Mouse (Mus musculus) lung, embryonic 15.5 days (tissue): ENCODE data around the gene 1190002N15Rik. TPM values are rescaled to one million over a fixed set of nuclear protein-coding genes. Genes with fewer than 3 reads are reported as not detected.

ENCODE experiments used
- ATAC-seq: fragments of 200-750 bp; cut with Nextera tagmentation; 2 replicates; pipeline ENCODE4 v1.8.0; 2017; ENCODE audit warnings: moderate number of reproducible peaks, borderline replicate concordance; ENCODE audit not compliant: low FRiP score, low TSS enrichment; ENCODE audit errors: extremely low read depth
- H3K27ac ChIP-seq: fragments of 300-500 bp; sonication (generic); 2 replicates; pipeline ENCODE4 v1.5.1; 2015; ENCODE audit warnings: moderate library complexity, mild to moderate bottlenecking, inconsistent platforms
- H3K27me3 ChIP-seq: fragments of 300-500 bp; sonication (generic); 2 replicates; pipeline ENCODE4 v1.6.1; 2015; ENCODE audit warnings: inconsistent platforms
- H3K36me3 ChIP-seq: fragments of 300-500 bp; sonication (generic); 2 replicates; pipeline ENCODE4 v1.6.1; 2015; ENCODE audit warnings: inconsistent platforms
- H3K4me1 ChIP-seq: fragments of 300-500 bp; sonication (generic); 2 replicates; pipeline ENCODE4 v1.6.1; 2015; ENCODE audit warnings: inconsistent platforms
- H3K4me2 ChIP-seq: fragments of 300-500 bp; sonication (generic); 2 replicates; pipeline ENCODE4 v1.6.1; 2015; ENCODE audit warnings: inconsistent platforms, mild to moderate bottlenecking, moderate library complexity
- H3K4me3 ChIP-seq: fragments of 300-500 bp; sonication (generic); 2 replicates; pipeline ENCODE4 v1.5.1; 2015; ENCODE audit warnings: mild to moderate bottlenecking, inconsistent platforms
- H3K9ac ChIP-seq: fragments of 300-500 bp; sonication (generic); 2 replicates; pipeline ENCODE4 v1.6.1; 2015; ENCODE audit warnings: inconsistent platforms
- H3K9me3 ChIP-seq: fragments of 300-500 bp; sonication (generic); 2 replicates; pipeline ENCODE4 v1.6.1; 2016; ENCODE audit warnings: inconsistent platforms
- WGBS: fragments of 180-500 bp; shearing (Covaris S2); methylation state at CpG from one replicate; pipeline ENCODE4 v1.1.7; 2015; 5-methylcytosine and 5-hydroxymethylcytosine counted together
- polyA plus RNA-seq: library from polyadenylated mRNA; unstranded; fragments of >200 nt; fragmentation: Nextera tagmentation; extraction: Ambion mirVana; gene quantifications from 2 replicates; pipeline ENCODE4 v1.2.1, GENCODE M21; 2015

1190002N15Rik gene
- polyA plus RNA-seq, 1 experiment from 2014 or later, result 26.0 TPM

DNA sequence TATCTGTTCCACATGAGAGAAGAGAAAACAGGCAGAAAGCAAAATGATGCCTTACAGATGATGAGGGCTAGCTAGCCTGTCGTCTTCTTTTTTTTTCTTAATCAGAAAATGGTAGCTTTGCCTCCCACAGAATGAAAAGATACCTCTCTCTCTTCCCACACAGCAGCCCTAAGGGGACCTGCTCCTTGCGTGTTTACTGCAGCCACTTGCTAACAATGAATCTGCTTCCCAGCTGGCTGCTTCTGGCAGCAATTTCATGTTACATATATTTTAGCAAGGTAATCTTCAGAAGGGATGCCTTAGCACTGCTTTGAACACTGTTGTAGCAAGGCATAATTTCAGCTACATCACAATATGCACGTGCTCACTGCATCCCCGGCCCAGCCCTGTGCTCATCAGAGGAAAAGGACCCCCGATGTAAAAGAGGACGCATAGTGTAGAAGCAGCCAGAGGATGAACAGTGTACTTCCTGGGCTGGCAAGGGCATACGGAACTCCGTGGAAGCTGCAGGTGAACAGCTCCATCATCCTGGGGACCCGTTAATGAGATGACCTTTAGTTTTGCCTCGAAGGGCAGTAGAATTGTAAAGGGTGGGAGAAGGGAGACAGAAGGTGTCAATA, 64.8 kb downstream of the 1190002N15Rik start:
- Histone ChIP-seq H3K9me3 (no peaks in the 10 kb centered on the region), H3K27ac (no peak overlapping the region), H3K9ac (no peak overlapping the region), H3K27me3 (no peaks in the 10 kb centered on the region), H3K4me1 (no peaks in the 10 kb centered on the region), H3K4me3 (no peak overlapping the region), H3K4me2 (no peak overlapping the region), H3K36me3 (no peaks in the 10 kb centered on the region)
- 56% methylated on average over 10 of the region's 10 CpGs for WGBS
- ATAC-seq, result no peak

DNA sequence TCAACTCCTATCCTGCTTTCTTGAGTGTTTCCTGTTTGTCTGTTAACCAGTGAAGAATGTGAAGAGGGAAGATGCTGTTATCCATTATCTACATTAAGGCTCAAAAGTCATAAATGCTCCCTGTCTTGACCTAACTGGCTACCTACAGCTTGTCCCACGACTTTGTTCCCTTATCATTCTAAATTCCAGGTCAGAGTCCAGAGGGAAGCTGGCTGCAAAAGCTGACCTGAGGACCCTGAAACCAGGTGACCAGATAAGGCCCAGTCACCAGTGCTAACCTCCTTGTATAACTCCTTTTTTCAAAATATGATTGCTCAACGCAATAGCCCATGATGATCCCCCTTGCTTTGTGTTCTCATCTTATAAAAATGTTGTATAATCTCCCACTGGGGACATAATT, 66.4 kb downstream of the 1190002N15Rik start:
- Histone ChIP-seq H3K4me1 (no peaks in the 10 kb centered on the region), H3K27ac (no peak overlapping the region), H3K4me3 (no peak overlapping the region), H3K9ac (no peak overlapping the region), H3K36me3 (no peaks in the 10 kb centered on the region), H3K9me3 (no peaks in the 10 kb centered on the region), H3K27me3 (no peaks in the 10 kb centered on the region), H3K4me2 (no peak overlapping the region)
- WGBS, result 53% methylated on average over 2 of the region's 2 CpGs
- no peak for ATAC-seq

Other genes with a start within 250 kb of the 1190002N15Rik start
- gene Slc9a9, start 131.8 kb upstream of the 1190002N15Rik start, polyA plus RNA-seq, result 3.9 and 4.3 TPM in 2 replicates